Mouse (Mus musculus): Measurements from ENCODE around the gene Srrm1. TPM values are rescaled to one million over a fixed set of nuclear protein-coding genes. Genes with fewer than 3 reads are reported as not detected.

Gene Srrm1
- polyA plus RNA-seq, 1 experiment, result 545 TPM

DNA sequence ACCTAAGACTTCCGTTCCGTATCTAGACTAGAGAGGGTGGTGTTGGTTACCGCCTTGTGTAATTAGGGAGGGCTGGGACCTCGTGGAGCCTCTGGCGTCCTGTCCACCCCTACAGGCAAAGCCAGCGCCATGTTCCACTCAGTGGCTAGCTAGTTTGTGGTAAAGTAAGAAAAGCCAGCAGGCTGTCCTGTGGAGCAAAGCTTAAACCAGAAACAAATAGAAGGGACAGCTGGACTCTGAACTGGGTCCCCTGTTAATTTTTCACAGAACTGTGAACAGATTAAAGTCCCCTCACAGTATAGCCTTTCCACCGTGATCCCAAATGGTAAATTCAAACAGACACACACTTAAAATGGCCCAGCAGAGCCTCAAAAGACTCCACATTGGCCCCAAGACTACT lies 78.4 kb downstream of the Srrm1 start:
- WGBS, result 86% methylated on average over 7 of the region's 7 CpGs
- peaks cover 7% of the 10 kb centered on the region for H3K4me1 ChIP-seq (ENCODE audit: control insufficient read depth, insufficient read depth, low read length)
- H3K27ac ChIP-seq (ENCODE audit: insufficient read depth, low read depth, low read length), result no peak overlapping the region
- no peak for TF ChIP-seq CTCF (IDR thresholded peaks at IDR 0.05; ENCODE audit: insufficient read depth, low read depth, low read length)
- TF ChIP-seq POLR2A (IDR thresholded peaks at IDR 0.05; ENCODE audit: insufficient read depth, low read depth, low read length), result no peak
- no peak overlapping the region for H3K4me3 ChIP-seq (ENCODE audit: insufficient read depth, low read depth, low read length)

DNA sequence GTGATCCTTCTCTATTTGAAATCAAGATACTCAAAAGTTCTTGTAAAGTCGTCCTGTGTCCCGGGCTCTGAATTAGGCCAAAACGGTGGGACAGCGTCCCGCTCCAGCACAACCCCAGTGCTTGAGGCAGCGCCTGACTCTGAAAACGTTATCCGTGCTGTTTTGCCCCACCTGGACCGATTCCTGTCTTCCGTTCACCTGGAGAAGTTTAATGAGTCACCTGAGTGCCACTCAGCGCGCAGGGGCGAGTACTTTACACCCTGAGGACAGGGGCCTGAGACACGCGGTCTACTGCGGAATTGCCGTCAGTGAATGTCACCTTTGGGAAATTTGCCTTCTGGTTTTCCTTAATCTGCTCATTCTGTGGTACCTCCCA lies 79.8 kb downstream of the Srrm1 start:
- TF ChIP-seq CTCF (IDR thresholded peaks at IDR 0.05; ENCODE audit: insufficient read depth, low read depth, low read length) (no peak), POLR2A (IDR thresholded peaks at IDR 0.05; ENCODE audit: insufficient read depth, low read depth, low read length) (no peak)
- Histone ChIP-seq H3K27ac (ENCODE audit: insufficient read depth, low read depth, low read length) (no peak overlapping the region), H3K4me3 (ENCODE audit: insufficient read depth, low read depth, low read length) (peak overlapping the region; percentile 88), H3K4me1 (ENCODE audit: control insufficient read depth, insufficient read depth, low read length) (peaks cover 10% of the 10 kb centered on the region)
- WGBS, result 11% methylated on average over 17 of the region's 17 CpGs

DNA sequence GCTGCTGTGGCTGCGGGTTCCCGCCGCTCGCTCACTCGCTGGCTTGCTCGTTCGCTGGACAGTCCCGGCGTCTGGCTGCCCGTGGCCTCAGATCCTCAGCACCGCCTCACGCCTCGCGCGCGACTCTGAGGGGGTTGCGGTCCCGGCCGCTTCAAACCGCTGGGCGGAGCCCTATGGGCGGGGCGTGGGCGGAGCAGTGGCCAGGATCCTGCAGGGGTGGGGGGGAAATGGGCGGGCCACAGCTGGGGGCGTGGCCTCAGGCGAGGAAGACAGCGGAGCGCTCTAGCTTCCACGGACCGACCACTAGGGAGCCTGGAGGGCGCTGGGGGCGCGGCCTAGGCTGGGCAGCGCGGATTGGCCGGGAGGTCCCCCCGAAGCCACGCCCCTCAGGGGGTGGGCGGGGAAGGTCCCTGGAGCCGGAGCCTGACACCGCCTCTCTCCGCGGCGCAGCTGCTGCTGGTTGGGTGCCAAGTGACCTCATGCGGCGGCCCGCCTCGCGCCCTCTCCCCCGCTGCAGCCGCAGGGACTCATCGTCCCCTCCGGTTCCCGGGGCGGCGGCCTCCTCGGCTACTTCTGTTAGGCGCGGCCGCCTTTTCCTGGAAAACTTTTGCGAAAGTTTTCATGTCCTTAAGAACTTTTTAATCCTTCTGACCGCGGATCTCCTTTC lies 80.3 kb downstream of the Srrm1 start, which contains the start of gene Clic4:
Gene Clic4, minus strand, starts transcription at position 175 of the 667 bp plus-strand sequence.
- H3K4me3 ChIP-seq (ENCODE audit: insufficient read depth, low read depth, low read length), result peak within 1 kb of the TSS; percentile 88
- WGBS, result under 1% methylated on average over 63 of the region's 64 CpGs
- H3K4me1 ChIP-seq (ENCODE audit: control insufficient read depth, insufficient read depth, low read length), result peaks cover 10% of the 10 kb centered on the region
- peak within 1 kb of the TSS; percentile 62 for H3K27ac ChIP-seq (ENCODE audit: insufficient read depth, low read depth, low read length)
- TF ChIP-seq POLR2A (IDR thresholded peaks at IDR 0.05; ENCODE audit: insufficient read depth, low read depth, low read length), result peak; percentile 96
- no peak for TF ChIP-seq CTCF (IDR thresholded peaks at IDR 0.05; ENCODE audit: insufficient read depth, low read depth, low read length)

DNA sequence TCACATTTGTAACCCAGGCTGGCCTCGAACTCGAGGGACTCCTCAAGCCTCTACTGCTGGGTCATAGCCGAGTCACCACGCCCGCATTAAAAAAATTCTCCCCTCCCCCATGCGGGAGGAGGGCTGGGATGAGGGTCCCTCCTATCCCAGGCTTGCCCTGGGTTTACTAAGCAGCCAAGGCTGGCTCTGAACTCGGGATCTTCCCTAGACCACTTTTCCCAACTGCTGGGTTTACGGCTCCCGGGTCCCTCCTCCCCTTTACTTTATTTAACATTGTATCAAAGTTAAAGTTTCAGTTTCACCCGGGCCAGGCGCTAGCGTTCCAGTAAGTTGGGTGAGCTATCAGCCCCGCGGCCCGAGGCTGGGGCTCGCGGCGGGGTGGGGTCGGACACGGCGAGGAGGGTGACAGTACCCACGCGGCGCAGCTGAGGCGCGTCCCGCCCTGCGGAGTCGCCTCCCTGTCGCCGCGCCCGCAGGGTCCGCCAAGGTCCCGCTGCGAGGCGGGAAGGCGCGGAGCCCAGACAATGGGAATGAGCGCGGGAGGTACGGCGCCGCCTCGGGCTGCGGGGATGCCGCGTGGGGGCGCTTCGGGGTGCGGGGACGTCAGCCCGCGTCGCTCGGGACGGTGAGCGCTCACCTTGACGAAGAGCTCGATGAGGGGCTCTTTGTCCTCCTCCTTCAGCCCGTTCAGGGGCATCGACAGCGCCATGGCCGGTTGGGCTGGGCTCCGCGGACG lies 81.1 kb downstream of the Srrm1 start:
- Histone ChIP-seq H3K4me1 (ENCODE audit: control insufficient read depth, insufficient read depth, low read length) (peaks cover 14% of the 10 kb centered on the region), H3K4me3 (ENCODE audit: insufficient read depth, low read depth, low read length) (peak overlapping the region; percentile 88), H3K27ac (ENCODE audit: insufficient read depth, low read depth, low read length) (peak overlapping the region; percentile 62)
- TF ChIP-seq POLR2A (IDR thresholded peaks at IDR 0.05; ENCODE audit: insufficient read depth, low read depth, low read length) (no peak), CTCF (IDR thresholded peaks at IDR 0.05; ENCODE audit: insufficient read depth, low read depth, low read length) (no peak)
- WGBS, result under 1% methylated on average over 67 of the region's 67 CpGs

- WGBS, result 1% methylated on average over 20 of the region's 20 CpGs
- peak overlapping the region; percentile 30; the same call in 1 of the 2 replicates for H3K27ac ChIP-seq (ENCODE audit: insufficient read depth, low read depth, low read length)
- H3K4me3 ChIP-seq (ENCODE audit: insufficient read depth, low read depth, low read length), result peak overlapping the region; percentile 88
- H3K4me1 ChIP-seq (ENCODE audit: control insufficient read depth, insufficient read depth, low read length), result peaks cover 15% of the 10 kb centered on the region
- no peak for TF ChIP-seq CTCF (IDR thresholded peaks at IDR 0.05; ENCODE audit: insufficient read depth, low read depth, low read length)
- TF ChIP-seq POLR2A (IDR thresholded peaks at IDR 0.05; ENCODE audit: insufficient read depth, low read depth, low read length), result no peak
Observed at GRCm38 (mm10) chr4:135271419-135271828, 81.7 kb downstream of the Srrm1 start.

Other genes starting within 250 kb of the Srrm1 start
- not detected in 2 replicates for gene Runx3, start 232.7 kb downstream of the Srrm1 start, polyA plus RNA-seq (2012; ENCODE audit: insufficient read depth, insufficient read length, low replicate concordance, missing spikeins)
- not detected in 2 replicates for gene Clic4, start 80.5 kb downstream of the Srrm1 start, polyA plus RNA-seq (2012; ENCODE audit: insufficient read depth, insufficient read length, low replicate concordance, missing spikeins)
- gene Ncmap, start 44.9 kb upstream of the Srrm1 start, polyA plus RNA-seq (2012; ENCODE audit: insufficient read depth, insufficient read length, low replicate concordance, missing spikeins), result not detected in 2 replicates
- not detected in 2 replicates for gene Rcan3, start 80.5 kb upstream of the Srrm1 start, polyA plus RNA-seq (2012; ENCODE audit: insufficient read depth, insufficient read length, low replicate concordance, missing spikeins)
- gene Stpg1, start 141.5 kb upstream of the Srrm1 start, polyA plus RNA-seq (2012; ENCODE audit: insufficient read depth, insufficient read length, low replicate concordance, missing spikeins), result not detected in 2 replicates
- gene Nipal3, start 141.7 kb upstream of the Srrm1 start, polyA plus RNA-seq (2012; ENCODE audit: insufficient read depth, insufficient read length, low replicate concordance, missing spikeins), result not detected in 2 replicates
- not detected in 2 replicates for gene Grhl3, start 220.3 kb upstream of the Srrm1 start, polyA plus RNA-seq (2012; ENCODE audit: insufficient read depth, insufficient read length, low replicate concordance, missing spikeins)